Mouse (Mus musculus): ENCODE results near the gene Meltf.

GRCm38 (mm10) chr16:31837362-31837761 lies 41.2 kb upstream of the Meltf start:
- TF ChIP-seq CTCF (IDR thresholded peaks at IDR 0.05; ENCODE audit: extremely low read depth, insufficient read length, insufficient replicate concordance, low read depth, low read length) (no peak), POLR2A (IDR thresholded peaks at IDR 0.05; ENCODE audit: low read depth, low read length) (no peak)
